Comparison of ENCODE assay signal across 25 mouse cellular contexts in genomic region chr16:35297786-35298185, GRCm38 (mm10).
A peak's percentile ranks its signal among the peaks of the same experiment; 100 is the strongest.
DNase-seq lines count a peak whose midpoint lies in the region; ATAC-seq and TF ChIP-seq lines count a peak whose summit lies in the region.
"Had no signal": no experiment of that assay in that cellular context is flagged by ENCODE, and none has a peak within 500 bp of the region (broad histone marks: within the 10 kb centered on the region; RNA-seq: fewer than 3 reads in every experiment).

No protein-coding gene starts in this region.

- H3K9ac ChIP-seq in heart, embryonic 16.5 days (ENCODE audit: low read length): no peak overlapping the region
- H3K9ac ChIP-seq: embryonic facial prominence, embryonic 15.5 days; forebrain, embryonic 12.5 days; kidney, embryonic 15.5 days; limb, embryonic 12.5 days; liver, embryonic 15.5 days; lung, embryonic 14.5 days had no signal

- no peak for TF ChIP-seq CTCF in thymus, adult 2 months (IDR thresholded peaks at IDR 0.05; ENCODE audit: borderline replicate concordance, control insufficient read depth, extremely low read depth, insufficient read depth, low read length, poor library complexity)

- WGBS in heart, embryonic 16.5 days: 53% methylated on average over 5 of the region's 5 CpGs
- 74% methylated on average over 5 of the region's 5 CpGs for WGBS in heart, embryonic 10.5 days
- 89% methylated on average over 5 of the region's 5 CpGs for WGBS in thymus, adult 2 months

- H3K27ac ChIP-seq in heart, embryonic 16.5 days (ENCODE audit: low read length): no peak overlapping the region; the same call in 1 of the 2 replicates
- H3K27ac ChIP-seq in heart, embryonic 10.5 days: no peak overlapping the region
- no peak overlapping the region for H3K27ac ChIP-seq in thymus, adult 2 months (ENCODE audit: control insufficient read depth, insufficient read depth, low read length)
- H3K27ac ChIP-seq: embryonic facial prominence, embryonic 10.5 days; embryonic facial prominence, embryonic 15.5 days; forebrain, embryonic 12.5 days; hindbrain, embryonic 10.5 days; kidney, embryonic 15.5 days; left cerebral cortex, adult 2 months; limb, embryonic 12.5 days; liver, embryonic 15.5 days had no signal

- H3K36me3 ChIP-seq in heart, embryonic 16.5 days (ENCODE audit: control insufficient read depth, insufficient read depth): peaks cover 22% of the 10 kb centered on the region
- H3K36me3 ChIP-seq in heart, embryonic 10.5 days: peaks cover 48% of the 10 kb centered on the region
- no peaks in the 10 kb centered on the region for H3K36me3 ChIP-seq in thymus, adult 2 months (ENCODE audit: control insufficient read depth, insufficient read depth, low read length)
- H3K36me3 ChIP-seq: embryonic facial prominence, embryonic 10.5 days; kidney, embryonic 15.5 days; limb, embryonic 12.5 days; liver, embryonic 15.5 days had no signal

- intact Hi-C loops in gastrocnemius, postnatal 14 days (cut with DNase I; ENCODE audit: low total_unique reads): no loop called here

- no peak for TF ChIP-seq POLR2A in thymus, adult 2 months (IDR thresholded peaks at IDR 0.05; ENCODE audit: control insufficient read depth, extremely low read depth, insufficient read depth, low read length, poor library complexity)

- H3K4me2 ChIP-seq in heart, embryonic 16.5 days (ENCODE audit: low read depth, low read length): no peak overlapping the region
- H3K4me2 ChIP-seq: embryonic facial prominence, embryonic 15.5 days; forebrain, embryonic 12.5 days; kidney, embryonic 15.5 days; limb, embryonic 12.5 days; liver, embryonic 15.5 days; lung, embryonic 14.5 days; midbrain, embryonic 11.5 days had no signal

- ATAC-seq in heart, embryonic 16.5 days (replicated peaks; ENCODE audit: extremely low read depth, insufficient read depth, low FRiP score): peak; percentile 31; the same call in 1 of the 2 replicates
- ATAC-seq: hindbrain, embryonic 16.5 days; midbrain, embryonic 16.5 days had no signal

- no peak overlapping the region for H3K4me3 ChIP-seq in heart, embryonic 16.5 days (ENCODE audit: low read length)
- no peak overlapping the region for H3K4me3 ChIP-seq in heart, embryonic 10.5 days
- H3K4me3 ChIP-seq in thymus, adult 2 months (ENCODE audit: control insufficient read depth, insufficient read depth, low read length): no peak overlapping the region
- H3K4me3 ChIP-seq: embryonic facial prominence, embryonic 10.5 days; embryonic facial prominence, embryonic 15.5 days; forebrain, embryonic 12.5 days; hindbrain, embryonic 10.5 days; kidney, embryonic 15.5 days; left cerebral cortex, adult 2 months; limb, embryonic 12.5 days; liver, embryonic 15.5 days had no signal

- H3K9me3 ChIP-seq in heart, embryonic 16.5 days (replicated peaks; ENCODE audit: control insufficient read depth, low read length): 0 out of 2 replicates have a peak, but pooled peaks cover 3% of the 10 kb centered on the region
- H3K9me3 ChIP-seq in heart, embryonic 10.5 days: no peaks in the 10 kb centered on the region
- H3K9me3 ChIP-seq: embryonic facial prominence, embryonic 10.5 days; embryonic facial prominence, embryonic 15.5 days; forebrain, embryonic 12.5 days; hindbrain, embryonic 10.5 days; kidney, embryonic 15.5 days; limb, embryonic 12.5 days; liver, embryonic 15.5 days had no signal

- no peaks in the 10 kb centered on the region for H3K27me3 ChIP-seq in heart, embryonic 16.5 days (ENCODE audit: control insufficient read depth, insufficient read depth, low read length)
- 0 out of 2 replicates have a peak, but pooled peaks cover 3% of the 10 kb centered on the region for H3K27me3 ChIP-seq in heart, embryonic 10.5 days (ENCODE audit: insufficient read depth, poor library complexity, severe bottlenecking)
- H3K27me3 ChIP-seq in thymus, adult 2 months (ENCODE audit: control insufficient read depth, insufficient read depth, low read length): no peaks in the 10 kb centered on the region
- H3K27me3 ChIP-seq: embryonic facial prominence, embryonic 15.5 days; forebrain, embryonic 12.5 days; kidney, embryonic 15.5 days; limb, embryonic 12.5 days; liver, embryonic 15.5 days had no signal

- peak; percentile 18 for DNase-seq in gastrocnemius, adult 18-20 months (ENCODE audit: low spot score)
- no peak for DNase-seq in gastrocnemius, postnatal 14 days
- DNase-seq in heart, embryonic 10.5 days (ENCODE audit: low spot score): no peak
- peak; percentile 60 for DNase-seq in adipocyte (ENCODE audit: low spot score)
- DNase-seq in heart, postnatal 4 days: peak; percentile 36
- DNase-seq in embryo, embryonic 10.5 days (ENCODE audit: low spot score): no peak
- DNase-seq in thymus, adult 2 months: no peak
- DNase-seq: B cell, adult 2 months; cerebellum, adult 11-12 months; kidney, adult 18-20 months; lung, embryonic 14.5 days; lung, postnatal 36 days; right cerebral cortex, adult 18-20 months had no signal

- peaks cover 5% of the 10 kb centered on the region for H3K4me1 ChIP-seq in heart, embryonic 16.5 days (ENCODE audit: control insufficient read depth, insufficient read depth, low read length)
- no peaks in the 10 kb centered on the region for H3K4me1 ChIP-seq in heart, embryonic 10.5 days
- H3K4me1 ChIP-seq in thymus, adult 2 months (replicated peaks; ENCODE audit: control insufficient read depth, insufficient read depth, low read length): no peaks in the 10 kb centered on the region
- H3K4me1 ChIP-seq: embryonic facial prominence, embryonic 10.5 days; forebrain, embryonic 12.5 days; hindbrain, embryonic 10.5 days; kidney, embryonic 15.5 days; limb, embryonic 12.5 days; liver, embryonic 15.5 days had no signal

Comparison
In these comparisons a context has a peak if more than half of its experiments do, and no peak if none do; other contexts are left out.
1. DNase-seq: peak in gastrocnemius, adult 18-20 months (single experiment), adipocyte (single experiment) and heart, postnatal 4 days (single experiment); none in gastrocnemius, postnatal 14 days (single experiment), heart, embryonic 10.5 days (single experiment), embryo, embryonic 10.5 days (single experiment) and thymus, adult 2 months (single experiment).